Mouse (Mus musculus): ENCODE measurements around the gene Lsamp.

- TF ChIP-seq CTCF (IDR thresholded peaks at IDR 0.05; ENCODE audit: low read depth) (peak; percentile 87), EP300 (IDR thresholded peaks at IDR 0.05; ENCODE audit: low read depth) (no peak)
These were observed 984.1 kb downstream of the Lsamp start for GRCm38 (mm10) chr16:40968088-40968860.
